Mouse (Mus musculus): Measurements from ENCODE around the gene Mt1. TPM values are rescaled to one million over a fixed set of nuclear protein-coding genes. Genes with fewer than 3 reads are reported as not detected.
"Not testable (repeated sequence)": the region's sequence is repeated elsewhere in the genome, so short reads cannot be mapped to it uniquely, and the experiment has no call there.

Mt1 gene
- 966 and 1,593 TPM in 2 replicates for polyA plus RNA-seq (2012; rRNA removed)

DNA sequence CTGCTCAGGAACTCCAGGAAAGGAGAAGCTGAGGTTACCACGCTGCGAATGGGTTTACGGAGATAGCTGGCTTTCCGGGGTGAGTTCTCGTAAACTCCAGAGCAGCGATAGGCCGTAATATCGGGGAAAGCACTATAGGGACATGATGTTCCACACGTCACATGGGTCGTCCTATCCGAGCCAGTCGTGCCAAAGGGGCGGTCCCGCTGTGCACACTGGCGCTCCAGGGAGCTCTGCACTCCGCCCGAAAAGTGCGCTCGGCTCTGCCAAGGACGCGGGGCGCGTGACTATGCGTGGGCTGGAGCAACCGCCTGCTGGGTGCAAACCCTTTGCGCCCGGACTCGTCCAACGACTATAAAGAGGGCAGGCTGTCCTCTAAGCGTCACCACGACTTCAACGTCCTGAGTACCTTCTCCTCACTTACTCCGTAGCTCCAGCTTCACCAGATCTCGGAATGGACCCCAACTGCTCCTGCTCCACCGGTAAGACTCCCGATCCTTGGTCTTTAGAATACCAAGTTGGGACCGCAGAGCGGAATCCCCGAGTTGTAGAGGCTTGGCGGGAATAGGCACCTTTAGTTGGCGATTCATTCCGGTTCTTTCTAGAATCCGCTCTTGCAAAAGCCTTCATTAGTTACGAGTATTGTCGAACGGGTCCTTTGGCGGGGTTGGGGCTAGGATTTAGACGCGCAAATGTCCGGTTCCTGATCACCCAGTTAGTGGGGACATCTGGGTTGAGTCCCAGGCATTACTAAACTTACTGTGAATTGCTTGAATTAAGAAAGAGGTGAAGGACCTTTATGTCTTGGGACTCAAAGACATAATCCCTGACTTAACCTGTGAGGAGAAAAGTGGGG, at the start of gene Mt1:
Gene Mt1 (plus strand): TSS at position 226 of the 856 bp plus-strand sequence.
- Histone ChIP-seq H3K27ac (ENCODE audit: insufficient read depth, low read depth, low read length) (peak within 1 kb of the TSS; percentile 84), H3K36me3 (ENCODE audit: control insufficient read depth, insufficient read depth, low read length) (no peaks in the 10 kb centered on the region), H3K4me3 (ENCODE audit: low read depth, low read length) (peak within 1 kb of the TSS; percentile 72), H3K27me3 (ENCODE audit: control insufficient read depth, insufficient read depth, low read length) (no peaks in the 10 kb centered on the region), H3K4me1 (ENCODE audit: control insufficient read depth, insufficient read depth, insufficient read length, low read length) (peaks cover 5% of the 10 kb centered on the region)
- WGBS = under 1% methylated on average over 50 of the region's 50 CpGs
- TF ChIP-seq POLR2A (IDR thresholded peaks at IDR 0.05; ENCODE audit: low read depth, low read length) (peak; percentile 92), CTCF (IDR thresholded peaks at IDR 0.05; ENCODE audit: extremely low read depth, insufficient read length, insufficient replicate concordance, low read depth, low read length) (0 out of 2 replicates have a peak, but pooled peaks have one; percentile 28)

DNA sequence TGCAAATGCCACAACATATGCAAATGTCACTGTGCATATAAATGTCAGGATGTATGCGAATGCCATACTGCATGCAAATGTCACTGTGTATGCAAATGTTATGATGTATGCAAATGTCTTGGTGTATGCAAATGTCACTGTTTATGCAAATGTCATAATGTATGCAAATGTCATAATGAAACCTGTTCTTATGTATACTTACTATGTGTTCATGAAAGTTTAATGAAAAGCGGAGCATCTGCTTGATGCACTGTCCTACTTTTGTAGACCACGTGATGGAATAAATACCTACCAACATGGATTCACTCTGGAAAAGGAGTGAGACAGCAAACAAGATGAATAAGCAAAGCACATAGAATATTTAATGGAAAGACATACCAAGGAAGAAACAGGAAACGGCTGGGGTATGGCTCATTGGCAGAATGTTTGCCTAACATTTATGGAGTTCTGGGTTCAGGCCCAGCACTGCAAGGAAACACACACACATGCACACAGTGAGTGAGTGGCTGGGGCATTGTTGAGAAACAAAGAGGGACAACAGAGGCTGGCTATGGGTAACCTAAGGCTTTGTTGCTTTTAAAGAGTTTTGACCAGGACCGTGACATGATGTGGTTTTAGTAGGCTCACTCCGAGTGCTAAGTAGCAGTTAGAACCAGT, 49.6 kb upstream of the Mt1 start:
- no peak for TF ChIP-seq POLR2A (IDR thresholded peaks at IDR 0.05; ENCODE audit: low read depth, low read length)
- TF ChIP-seq CTCF (IDR thresholded peaks at IDR 0.05; ENCODE audit: extremely low read depth, insufficient read length, insufficient replicate concordance, low read depth, low read length) = no peak

DNA sequence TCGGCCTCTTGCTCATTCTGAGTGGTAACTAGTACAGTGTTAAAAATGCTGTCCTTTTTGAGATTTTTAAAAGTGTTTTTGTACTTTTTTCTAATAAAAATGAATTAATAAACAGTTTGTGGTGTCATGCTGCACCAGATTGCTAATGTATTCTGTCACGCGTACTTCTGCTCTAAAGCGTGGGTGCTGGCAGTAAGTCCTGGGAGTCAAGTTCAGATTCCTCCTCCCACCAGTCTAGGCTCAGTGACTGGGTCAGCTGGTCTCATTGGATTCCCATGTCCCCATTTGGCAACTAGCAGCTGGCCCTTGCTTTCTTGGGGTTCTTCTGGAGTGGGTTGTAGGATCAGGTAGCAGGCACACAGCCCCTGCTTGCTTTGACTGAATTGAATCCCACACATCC, 48.8 kb upstream of the Mt1 start:
- Histone ChIP-seq H3K27ac (ENCODE audit: insufficient read depth, low read depth, low read length) (no peak overlapping the region), H3K4me1 (ENCODE audit: control insufficient read depth, insufficient read depth, insufficient read length, low read length) (no peaks in the 10 kb centered on the region), H3K27me3 (ENCODE audit: control insufficient read depth, insufficient read depth, low read length) (no peaks in the 10 kb centered on the region), H3K4me3 (ENCODE audit: low read depth, low read length) (no peak overlapping the region), H3K36me3 (ENCODE audit: control insufficient read depth, insufficient read depth, low read length) (no peaks in the 10 kb centered on the region)
- WGBS = 95% methylated on average over 4 of the region's 4 CpGs
- TF ChIP-seq CTCF (IDR thresholded peaks at IDR 0.05; ENCODE audit: extremely low read depth, insufficient read length, insufficient replicate concordance, low read depth, low read length) = no peak
- TF ChIP-seq POLR2A (IDR thresholded peaks at IDR 0.05; ENCODE audit: low read depth, low read length) = no peak

More for the DNA sequence above, 49.6 kb upstream of the Mt1 start:
- Histone ChIP-seq H3K4me1 (ENCODE audit: control insufficient read depth, insufficient read depth, insufficient read length, low read length) (no peaks in the 10 kb centered on the region), H3K36me3 (ENCODE audit: control insufficient read depth, insufficient read depth, low read length) (no peaks in the 10 kb centered on the region), H3K27ac (ENCODE audit: insufficient read depth, low read depth, low read length) (no peak overlapping the region), H3K4me3 (ENCODE audit: low read depth, low read length) (no peak overlapping the region), H3K27me3 (ENCODE audit: control insufficient read depth, insufficient read depth, low read length) (no peaks in the 10 kb centered on the region)
- WGBS = 87% methylated on average over 6 of the region's 6 CpGs

DNA sequence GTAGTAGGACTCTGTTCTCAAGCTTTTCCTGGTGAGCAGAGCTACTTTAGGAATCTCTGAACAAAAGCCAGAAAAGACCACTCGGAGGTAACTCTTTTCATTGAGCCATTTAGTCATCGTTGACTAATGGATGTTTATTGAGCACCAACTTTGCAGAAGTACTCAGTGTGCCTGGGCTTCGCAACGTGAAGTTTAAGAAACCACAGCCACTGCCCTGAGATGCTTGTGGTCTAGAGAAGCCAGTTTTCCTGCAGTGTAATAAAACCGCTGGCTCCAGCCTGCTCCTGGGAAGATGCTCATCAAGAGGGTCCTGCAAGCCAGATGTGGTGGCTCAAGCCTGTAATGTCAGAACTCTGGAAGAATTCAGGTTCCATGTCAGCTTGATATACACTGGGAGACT, 46.8 kb upstream of the Mt1 start:
- H3K27me3 ChIP-seq (ENCODE audit: control insufficient read depth, insufficient read depth, low read length) = no peaks in the 10 kb centered on the region
- H3K36me3 ChIP-seq (ENCODE audit: control insufficient read depth, insufficient read depth, low read length) = no peaks in the 10 kb centered on the region
- 67% methylated on average over 5 of the region's 5 CpGs for whole genome bisulfite sequencing
- TF ChIP-seq POLR2A (IDR thresholded peaks at IDR 0.05; ENCODE audit: low read depth, low read length) = no peak
- no peak overlapping the region for H3K4me3 ChIP-seq (ENCODE audit: low read depth, low read length)
- H3K27ac ChIP-seq (ENCODE audit: insufficient read depth, low read depth, low read length) = no peak overlapping the region
- H3K4me1 ChIP-seq (ENCODE audit: control insufficient read depth, insufficient read depth, insufficient read length, low read length) = peaks cover 5% of the 10 kb centered on the region

DNA sequence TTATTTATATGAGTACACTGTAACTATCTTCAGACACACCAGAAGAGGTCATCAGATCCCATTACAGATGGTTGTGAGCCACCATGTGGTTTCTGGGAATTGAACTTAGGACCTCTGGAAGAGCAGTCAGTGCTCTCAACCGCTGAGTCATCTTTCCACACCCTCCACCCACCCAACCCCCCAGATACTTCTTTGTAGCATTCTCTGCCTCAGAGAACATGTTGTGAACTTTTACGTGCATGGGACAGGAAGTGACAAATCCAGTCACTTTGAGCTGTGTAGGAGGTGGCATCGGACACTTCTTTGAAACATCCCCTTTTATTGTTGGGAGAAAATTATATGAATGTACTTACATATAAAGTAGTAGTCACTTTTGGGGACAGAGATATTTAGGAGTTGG, 44.3 kb upstream of the Mt1 start:
- H3K27ac ChIP-seq (ENCODE audit: insufficient read depth, low read depth, low read length); H3K4me1 ChIP-seq (ENCODE audit: control insufficient read depth, insufficient read depth, insufficient read length, low read length); H3K4me3 ChIP-seq (ENCODE audit: low read depth, low read length); H3K36me3 ChIP-seq (ENCODE audit: control insufficient read depth, insufficient read depth, low read length); H3K27me3 ChIP-seq (ENCODE audit: control insufficient read depth, insufficient read depth, low read length): not testable (repeated sequence)
- WGBS = 39% methylated on average over 3 of the region's 3 CpGs

DNA sequence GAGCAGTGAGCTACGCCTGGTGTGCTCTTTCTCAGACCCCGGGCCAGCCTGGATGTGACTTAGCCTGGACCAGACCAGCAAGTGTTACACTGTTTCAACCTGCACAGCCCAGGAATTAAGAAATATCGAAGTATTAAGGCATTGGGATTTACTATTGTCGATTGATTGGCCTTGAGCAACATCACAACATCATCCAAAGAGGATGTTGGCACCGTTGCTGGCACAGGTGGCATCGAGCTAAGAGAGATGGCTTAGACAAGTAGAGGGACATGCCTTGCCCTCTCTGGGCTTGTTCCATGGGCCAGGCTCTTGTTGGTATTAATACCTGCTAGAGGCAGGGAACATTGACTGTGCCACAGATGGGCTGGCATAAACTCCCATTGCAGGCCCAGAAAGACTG, 43.3 kb upstream of the Mt1 start:
- TF ChIP-seq POLR2A (IDR thresholded peaks at IDR 0.05; ENCODE audit: low read depth, low read length) (no peak), CTCF (IDR thresholded peaks at IDR 0.05; ENCODE audit: extremely low read depth, insufficient read length, insufficient replicate concordance, low read depth, low read length) (no peak)
- 90% methylated on average over 6 of the region's 6 CpGs for WGBS
- peaks cover 5% of the 10 kb centered on the region for H3K4me1 ChIP-seq (ENCODE audit: control insufficient read depth, insufficient read depth, insufficient read length, low read length)
- no peaks in the 10 kb centered on the region for H3K27me3 ChIP-seq (ENCODE audit: control insufficient read depth, insufficient read depth, low read length)
- no peaks in the 10 kb centered on the region for H3K36me3 ChIP-seq (ENCODE audit: control insufficient read depth, insufficient read depth, low read length)
- no peak overlapping the region for H3K27ac ChIP-seq (ENCODE audit: insufficient read depth, low read depth, low read length)
- no peak overlapping the region for H3K4me3 ChIP-seq (ENCODE audit: low read depth, low read length)

DNA sequence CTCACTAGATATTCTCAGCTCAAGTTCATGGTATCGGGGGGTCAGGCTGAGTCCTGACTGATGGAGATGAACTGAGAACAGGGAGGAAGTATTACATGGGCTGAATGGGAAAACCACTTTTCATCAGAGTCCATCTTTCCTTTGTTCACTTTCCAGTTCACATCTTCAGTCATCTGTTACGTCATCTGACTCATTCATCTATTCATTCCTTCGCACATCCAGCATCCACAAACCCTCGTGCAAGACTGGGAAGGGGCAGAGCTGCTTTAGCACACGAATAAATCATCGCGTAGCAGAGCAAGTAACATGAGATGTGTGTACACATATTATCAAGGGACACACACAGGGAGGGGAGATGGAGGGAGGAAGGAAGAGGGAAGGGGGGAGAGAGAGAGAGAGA, 42.7 kb upstream of the Mt1 start:
- Histone ChIP-seq H3K27me3 (ENCODE audit: control insufficient read depth, insufficient read depth, low read length) (no peaks in the 10 kb centered on the region), H3K4me3 (ENCODE audit: low read depth, low read length) (no peak overlapping the region), H3K27ac (ENCODE audit: insufficient read depth, low read depth, low read length) (no peak overlapping the region), H3K36me3 (ENCODE audit: control insufficient read depth, insufficient read depth, low read length) (no peaks in the 10 kb centered on the region), H3K4me1 (ENCODE audit: control insufficient read depth, insufficient read depth, insufficient read length, low read length) (peaks cover 5% of the 10 kb centered on the region)
- WGBS = 89% methylated on average over 7 of the region's 7 CpGs
- no peak for TF ChIP-seq CTCF (IDR thresholded peaks at IDR 0.05; ENCODE audit: extremely low read depth, insufficient read length, insufficient replicate concordance, low read depth, low read length)
- TF ChIP-seq POLR2A (IDR thresholded peaks at IDR 0.05; ENCODE audit: low read depth, low read length) = no peak

All from small intestine, adult 2 months (tissue).